Comparison of ENCODE assay signal across 8 mouse cellular contexts in genomic region chr2:163693716-163694314, GRCm38 (mm10). TPM values are rescaled to one million over a fixed set of nuclear protein-coding genes. Genes with fewer than 3 reads are reported as not detected.
A peak's percentile ranks its signal among the peaks of the same experiment; 100 is the strongest.
DNase-seq lines count a peak whose midpoint lies in the region.

No protein-coding gene starts in this region.

- H3K27ac ChIP-seq in embryonic facial prominence, embryonic 10.5 days (replicated peaks): peak overlapping the region; percentile 57

- no peaks in the 10 kb centered on the region for H3K27me3 ChIP-seq in embryonic facial prominence, embryonic 10.5 days (replicated peaks; ENCODE audit: low read depth, poor library complexity, severe bottlenecking)

- H3K36me3 ChIP-seq in embryonic facial prominence, embryonic 10.5 days (replicated peaks): 0 out of 2 replicates have a peak, but pooled peaks cover 2% of the 10 kb centered on the region

- no peak overlapping the region for H3K4me3 ChIP-seq in embryonic facial prominence, embryonic 10.5 days

- no peaks in the 10 kb centered on the region for H3K9me3 ChIP-seq in embryonic facial prominence, embryonic 10.5 days

- peak; percentile 97 for DNase-seq in heart, adult 11 months
- no peak for DNase-seq in heart, postnatal 36 days
- DNase-seq in embryonic facial prominence, embryonic 10.5 days (ENCODE audit: low spot score): no peak
- DNase-seq in kidney, adult 18-20 months: peak; percentile 46
- DNase-seq in lung, postnatal 10 days: peak; percentile 60
- no peak for DNase-seq in urinary bladder, postnatal 36 days (ENCODE audit: low spot score in 2 of 2)
- no peak for DNase-seq in right cerebral cortex, adult 18-20 months
- DNase-seq in natural killer cell, adult 2 months (ENCODE audit: low spot score in 2 of 2): no peak

- intact Hi-C loops in heart, postnatal 36 days (cut with DNase I): loop anchor here (2.0 kb wide), 1 partner anchor 35 kb away; the partner anchor contains the start of gene Pkig

- H3K4me1 ChIP-seq in embryonic facial prominence, embryonic 10.5 days: peaks cover 57% of the 10 kb centered on the region

- 67% methylated on average over 9 of the region's 9 CpGs for WGBS in embryonic facial prominence, embryonic 10.5 days

RNA-seq across cellular contexts. Expression of gene Pkig, which starts 35.6 kb away (rescaled TPM):
- total RNA-seq in heart, postnatal 36 days (2021): 100 to 1,000 TPM; 221 to 229 TPM
- 189 and 194 TPM in 2 replicates for polyA plus RNA-seq in embryonic facial prominence, embryonic 10.5 days (2016; fragmentation: Nextera tagmentation; extraction: Ambion mirVana)

RNA-seq across cellular contexts. Expression of gene Serinc3, which starts 48.9 kb away (rescaled TPM):
- 100 to 1,000 TPM; 316 to 421 TPM for total RNA-seq in heart, postnatal 36 days (2021)
- polyA plus RNA-seq in embryonic facial prominence, embryonic 10.5 days (2016; fragmentation: Nextera tagmentation; extraction: Ambion mirVana): 21.9 and 22.1 TPM in 2 replicates

RNA-seq across cellular contexts. Expression of gene Ada, which starts 56.2 kb away (rescaled TPM):
- under 1 TPM; 0.60 to 0.64 TPM for total RNA-seq in heart, postnatal 36 days (2021)
- polyA plus RNA-seq in embryonic facial prominence, embryonic 10.5 days (2016; fragmentation: Nextera tagmentation; extraction: Ambion mirVana): 9.7 and 11.1 TPM in 2 replicates

Comparison
In these comparisons a context has a peak if more than half of its experiments do, and no peak if none do; other contexts are left out.
1. DNase-seq: peak in heart, adult 11 months (single experiment), kidney, adult 18-20 months (single experiment) and lung, postnatal 10 days (single experiment); none in heart, postnatal 36 days (0 of 2), embryonic facial prominence, embryonic 10.5 days (single experiment), urinary bladder, postnatal 36 days (0 of 2), right cerebral cortex, adult 18-20 months (single experiment) and natural killer cell, adult 2 months (0 of 2).